Comparison of ENCODE assay signal across 25 mouse cellular contexts in the genomic region with DNA sequence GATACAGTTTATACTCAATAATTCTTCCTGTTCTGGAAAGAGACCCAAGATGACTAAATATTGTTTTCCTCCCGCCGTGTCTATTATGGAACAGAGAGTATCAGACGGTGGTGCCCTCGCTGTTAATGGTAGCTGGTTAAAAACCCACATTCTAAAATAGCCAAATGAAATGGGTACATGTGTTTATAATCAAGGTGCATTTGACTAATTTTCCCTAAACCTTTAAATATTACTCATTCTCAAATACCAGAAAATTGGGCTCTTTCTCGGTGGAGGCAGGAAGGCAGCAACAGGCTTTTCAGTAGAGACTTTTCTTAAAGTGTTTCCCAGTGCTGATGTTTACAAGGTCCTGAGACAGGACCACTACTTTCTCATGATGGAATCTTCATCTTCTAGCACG.
"Had no signal": no experiment of that assay in that cellular context is flagged by ENCODE, and none has a peak within 500 bp of the region (broad histone marks: within the 10 kb centered on the region; RNA-seq: fewer than 3 reads in every experiment).

No protein-coding gene starts in this region.

- H3K27me3 ChIP-seq: heart, embryonic 15.5 days; hindbrain, embryonic 13.5 days; hindbrain, embryonic 15.5 days; intestine, embryonic 15.5 days; liver, embryonic 12.5 days had no signal

- DNase-seq: gastrocnemius, postnatal 14 days; gastrocnemius, postnatal 36 days; heart, adult 11 months; heart, adult 2 months; heart, postnatal 14 days; heart, postnatal 36 days; kidney, adult 18-20 months; kidney, adult 8-10 months; kidney, postnatal 10 days; kidney, postnatal 25 days; kidney, postnatal 4 days had no signal

- H3K27ac ChIP-seq: heart, adult 2 months; heart, embryonic 13.5 days; heart, embryonic 15.5 days; hindbrain, embryonic 13.5 days; hindbrain, embryonic 15.5 days; hindbrain, postnatal 0 days; intestine, embryonic 15.5 days; layer of hippocampus, adult 2 months; left cerebral cortex, adult 2 months; limb, embryonic 15.5 days; liver, embryonic 12.5 days; liver, embryonic 14.5 days had no signal

- ATAC-seq: hindbrain, postnatal 0 days; inflammation-experienced regulatory T-cells, adult 6 months; intestine, embryonic 15.5 days; intestine, postnatal 0 days; liver, embryonic 12.5 days had no signal

- H3K4me2 ChIP-seq: heart, embryonic 11.5 days; heart, embryonic 13.5 days; heart, embryonic 15.5 days; hindbrain, embryonic 13.5 days; hindbrain, embryonic 15.5 days; intestine, embryonic 15.5 days; limb, embryonic 15.5 days; liver, embryonic 12.5 days had no signal

- H3K9me3 ChIP-seq: hindbrain, embryonic 15.5 days; intestine, embryonic 15.5 days had no signal

- H3K9ac ChIP-seq: heart, embryonic 13.5 days; heart, embryonic 15.5 days; hindbrain, embryonic 13.5 days; hindbrain, embryonic 15.5 days; intestine, embryonic 15.5 days; limb, embryonic 15.5 days; liver, embryonic 12.5 days; liver, embryonic 14.5 days had no signal

- H3K4me1 ChIP-seq: heart, embryonic 13.5 days; heart, embryonic 15.5 days; hindbrain, embryonic 13.5 days; hindbrain, embryonic 15.5 days; intestine, embryonic 15.5 days; liver, embryonic 12.5 days had no signal

- H3K4me3 ChIP-seq: heart, adult 2 months; heart, embryonic 13.5 days; heart, embryonic 15.5 days; hindbrain, embryonic 13.5 days; hindbrain, embryonic 15.5 days; intestine, embryonic 15.5 days; layer of hippocampus, adult 2 months; left cerebral cortex, adult 2 months; limb, embryonic 15.5 days; liver, embryonic 12.5 days had no signal

- H3K36me3 ChIP-seq: heart, embryonic 13.5 days; heart, embryonic 15.5 days; hindbrain, embryonic 13.5 days; hindbrain, embryonic 15.5 days; intestine, embryonic 15.5 days; limb, embryonic 15.5 days; liver, embryonic 12.5 days had no signal
